Mouse (Mus musculus): Measurements from ENCODE around the gene Xrcc4.

GRCm38 (mm10) chr13:89997531-89997930 lies 91.9 kb downstream of the Xrcc4 start:
- TF ChIP-seq CTCF (IDR thresholded peaks at IDR 0.05; ENCODE audit: low read depth, low read length) (no peak), GATA1 (IDR thresholded peaks at IDR 0.05; ENCODE audit: borderline replicate concordance, low read length) (no peak), TAL1 (conservative IDR thresholded peaks at IDR 0.05; ENCODE audit: low read depth, low read length) (no peak), POLR2AphosphoS5 (IDR thresholded peaks at IDR 0.05; ENCODE audit: insufficient replicate concordance, low read depth, low read length) (no peak), GATA2 (IDR thresholded peaks at IDR 0.05; ENCODE audit: borderline replicate concordance, low read depth, low read length) (no peak)

Measured in G1E (cell line).